Mouse (Mus musculus) left cerebral cortex, postnatal 4 days (tissue): Measurements from ENCODE around the gene AA792892. TPM values are rescaled to one million over a fixed set of nuclear protein-coding genes. Genes with fewer than 3 reads are reported as not detected.
"Not testable (repeated sequence)": the region's sequence is repeated elsewhere in the genome, so short reads cannot be mapped to it uniquely, and the experiment has no call there.

ENCODE experiments used
- DNase-seq: peaks from one replicate; pipeline ENCODE4 v3.0.0-alpha.2; 2022
- intact Hi-C: fragments of 180-260 bp; cut with DNase I; formaldehyde crosslinking; loops from one replicate; pipeline ENCODE4 v1.15.1; 2025
- total RNA-seq, 2 experiments: library from RNA; stranded (reverse); gene quantifications; 2 replicates each; pipeline ENCODE4 v1.2.3; 2021

The AA792892 gene
- under 1 TPM in 1 of 2 experiments, not detected in 1; 0.18 TPM for total RNA-seq

DNA sequence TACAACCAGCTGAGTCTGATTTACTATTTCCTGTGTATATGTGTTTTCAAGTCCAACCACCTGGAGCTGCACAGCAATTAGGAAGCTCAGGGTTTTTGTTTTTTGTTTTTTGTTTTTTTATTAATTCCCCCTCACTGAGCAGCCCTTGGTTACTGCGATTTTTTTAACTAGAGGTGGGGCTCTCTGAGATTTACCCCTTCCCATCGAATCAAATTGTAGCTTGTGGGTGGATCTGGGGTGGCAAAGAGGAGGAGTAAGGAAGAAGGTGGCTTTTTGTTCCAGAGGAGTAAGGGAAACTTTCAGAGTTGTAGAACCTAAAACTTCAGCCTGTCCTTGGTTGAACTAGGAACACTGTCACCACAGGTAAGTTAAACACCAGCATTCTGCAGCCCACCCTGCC, at the start of gene AA792892:
AA792892 (plus strand) TSS at position 301 of the 400 bp plus-strand sequence.
- DNase-seq, intact Hi-C loops: not testable (repeated sequence)

DNA sequence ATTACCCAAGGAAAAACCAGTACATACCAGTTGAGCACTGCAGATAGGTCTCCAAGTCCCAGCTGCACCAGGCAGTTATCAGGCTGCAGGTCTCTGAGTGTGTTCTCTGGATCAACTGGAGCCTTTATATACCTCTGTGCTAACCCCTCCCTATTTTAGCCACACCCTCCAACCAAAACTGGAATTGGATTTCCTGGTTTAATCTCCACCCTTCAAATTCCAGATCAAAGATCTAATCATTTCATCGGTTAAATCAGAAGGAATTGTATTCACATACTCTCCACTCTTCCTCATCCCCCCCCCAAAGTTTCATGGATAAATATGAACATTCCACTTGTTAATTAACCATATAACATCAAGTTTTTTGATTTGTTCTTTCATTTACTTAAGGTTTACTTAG, 32.9 kb upstream of the AA792892 start, which contains the start of gene A430089I19Rik:
A430089I19Rik (minus strand) TSS at position 101 of the 400 bp plus-strand sequence.
- intact Hi-C loops, DNase-seq: not testable (repeated sequence)

DNA sequence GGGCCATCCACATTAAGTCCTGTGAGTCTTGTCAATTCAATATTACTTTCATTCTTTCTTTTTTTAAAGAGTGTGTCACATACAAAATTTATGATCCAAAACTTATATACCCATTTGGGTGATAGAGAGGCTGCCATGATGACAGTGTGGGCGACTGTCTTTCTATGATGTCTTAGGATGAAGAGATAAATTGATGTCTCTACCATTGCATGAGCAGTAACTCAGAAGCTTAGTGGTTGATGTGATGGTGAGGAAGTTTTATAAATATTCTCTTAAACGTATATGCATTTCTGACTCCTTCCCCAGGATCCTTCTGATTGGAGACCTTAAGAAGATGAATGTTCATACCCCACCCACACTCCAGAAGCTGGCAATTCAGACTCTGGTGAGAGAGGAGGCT, 25.4 kb upstream of the AA792892 start, which contains the start of gene Gm6502:
Gm6502 (plus strand) TSS at position 301 of the 400 bp plus-strand sequence.
- DNase-seq, intact Hi-C loops: not testable (repeated sequence)

Other genes starting within 250 kb of the AA792892 start
- gene Gm3106, start 121.7 kb upstream of the AA792892 start, total RNA-seq, result not detected
- gene A430089I19Rik, start 33.0 kb upstream of the AA792892 start, total RNA-seq, result not detected
- gene Gm6502, start 25.3 kb upstream of the AA792892 start, total RNA-seq, result not detected
- not detected for gene Gm7682, start 106.0 kb downstream of the AA792892 start, total RNA-seq
- not detected for gene Gm3139, start 186.5 kb downstream of the AA792892 start, total RNA-seq